Mouse (Mus musculus) embryonic fibroblast, embryonic 13.5 days (primary cell): Measurements from ENCODE around the gene Egln1.

Experiments
- CTCF ChIP-seq: IDR thresholded peaks from 2 replicates; pipeline ENCODE4 v1.5.1; 2011; ENCODE audit warnings: mild to moderate bottlenecking, control low read depth, low read length, moderate library complexity, borderline replicate concordance; ENCODE audit not compliant: insufficient read depth
- POLR2A ChIP-seq: IDR thresholded peaks from 2 replicates; pipeline ENCODE4 v1.6.1; 2011; ENCODE audit warnings: low read depth, mild to moderate bottlenecking, control low read depth, low read length, moderate library complexity

- TF ChIP-seq CTCF, result no peak
- peak; percentile 73 for TF ChIP-seq POLR2A
These were observed at the start of gene Egln1 for GRCm38 (mm10) chr8:124949209-124950068.
